Mouse (Mus musculus): ENCODE measurements at regions not wholly inside any gene's neighbourhood (a gene's known extent, or its start where the extent isn't known, plus 50 kb on each side); places are given as distances from the start of the nearest gene placed in this dataset.

DNA sequence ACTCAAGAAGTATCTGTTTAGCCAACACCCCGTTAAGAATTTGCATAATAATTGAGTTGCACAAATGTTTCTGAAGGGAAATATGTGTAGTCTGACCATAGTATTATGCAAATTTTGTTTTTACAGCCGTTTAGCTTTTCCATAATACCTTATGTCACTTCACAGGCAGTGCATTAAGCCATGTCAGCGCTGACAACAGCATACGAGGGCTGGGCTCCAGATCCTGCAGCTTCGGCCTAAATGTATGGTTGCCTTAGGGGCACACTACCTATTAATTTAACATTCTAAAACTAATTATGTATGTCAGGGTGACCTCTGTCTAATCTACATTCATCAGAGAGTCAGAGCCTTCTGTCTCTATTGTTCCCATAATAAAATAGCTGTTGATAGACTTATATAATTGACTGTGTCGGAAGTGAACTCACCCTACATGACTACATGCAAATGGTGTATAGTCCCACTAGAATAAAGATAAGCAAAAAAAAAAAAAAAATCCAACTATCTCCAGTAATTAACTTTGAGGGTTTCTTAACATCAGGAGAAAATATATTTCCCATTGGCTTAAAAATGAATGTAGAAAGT, 795.3 kb downstream of the Mat2b start:
- TF ChIP-seq EP300 (IDR thresholded peaks at IDR 0.05; ENCODE audit: low read depth) (no peak), CTCF (IDR thresholded peaks at IDR 0.05; ENCODE audit: low read depth) (no peak)

All from liver, postnatal 0 days (tissue).